Comparison of ENCODE assay signal across 18 mouse cellular contexts in genomic region chr8:45591888-45592287, GRCm38 (mm10).
DNase-seq lines count a peak whose midpoint lies in the region; ATAC-seq and TF ChIP-seq lines count a peak whose summit lies in the region.
"Had no signal": no experiment of that assay in that cellular context is flagged by ENCODE, and none has a peak within 500 bp of the region (broad histone marks: within the 10 kb centered on the region; RNA-seq: fewer than 3 reads in every experiment).

No protein-coding gene starts in this region.

- no peaks in the 10 kb centered on the region for H3K27me3 ChIP-seq in forebrain, embryonic 14.5 days (replicated peaks; ENCODE audit: control insufficient read depth, insufficient read depth, low read length)
- no peaks in the 10 kb centered on the region for H3K27me3 ChIP-seq in forebrain, embryonic 12.5 days
- H3K27me3 ChIP-seq in midbrain, postnatal 0 days (ENCODE audit: insufficient read depth, low read length), result no peaks in the 10 kb centered on the region
- H3K27me3 ChIP-seq in midbrain, embryonic 15.5 days (replicated peaks), result no peaks in the 10 kb centered on the region
- H3K27me3 ChIP-seq: CH12.LX; heart, embryonic 15.5 days; hindbrain, embryonic 15.5 days; limb, embryonic 15.5 days; neural tube, embryonic 15.5 days had no signal

- no peak overlapping the region for H3K27ac ChIP-seq in forebrain, embryonic 14.5 days (ENCODE audit: low read depth, low read length)
- no peak overlapping the region for H3K27ac ChIP-seq in forebrain, embryonic 12.5 days
- H3K27ac ChIP-seq in midbrain, postnatal 0 days (ENCODE audit: low read depth, low read length), result no peak overlapping the region
- no peak overlapping the region for H3K27ac ChIP-seq in midbrain, embryonic 15.5 days
- H3K27ac ChIP-seq: heart, embryonic 15.5 days; hindbrain, embryonic 15.5 days; limb, embryonic 15.5 days; neural tube, embryonic 15.5 days had no signal

- no peak overlapping the region for H3K4me3 ChIP-seq in forebrain, embryonic 14.5 days (ENCODE audit: low read depth, low read length)
- H3K4me3 ChIP-seq in forebrain, embryonic 12.5 days (replicated peaks), result no peak overlapping the region
- H3K4me3 ChIP-seq in midbrain, postnatal 0 days (ENCODE audit: low read depth, low read length), result no peak overlapping the region
- no peak overlapping the region for H3K4me3 ChIP-seq in midbrain, embryonic 15.5 days
- H3K4me3 ChIP-seq: heart, embryonic 15.5 days; hindbrain, embryonic 15.5 days; limb, embryonic 15.5 days; myocyte; neural tube, embryonic 15.5 days had no signal

- H3K4me1 ChIP-seq in forebrain, embryonic 14.5 days (ENCODE audit: control insufficient read depth, insufficient read depth, low read length), result 0 out of 2 replicates have a peak, but pooled peaks cover 6% of the 10 kb centered on the region
- 0 out of 2 replicates have a peak, but pooled peaks cover under 1% of the 10 kb centered on the region for H3K4me1 ChIP-seq in forebrain, embryonic 12.5 days
- H3K4me1 ChIP-seq in midbrain, postnatal 0 days (ENCODE audit: insufficient read depth, low read length), result no peaks in the 10 kb centered on the region
- H3K4me1 ChIP-seq in midbrain, embryonic 15.5 days, result no peaks in the 10 kb centered on the region
- H3K4me1 ChIP-seq: limb, embryonic 15.5 days had no signal

- TF ChIP-seq CTCF in midbrain, postnatal 0 days (IDR thresholded peaks at IDR 0.05), result no peak

- 50% methylated on average over 4 of the region's 4 CpGs for WGBS in forebrain, embryonic 14.5 days
- WGBS in forebrain, embryonic 12.5 days, result 65% methylated on average over 4 of the region's 4 CpGs
- WGBS in midbrain, postnatal 0 days, result 79% methylated on average over 4 of the region's 4 CpGs
- 73% methylated on average over 4 of the region's 4 CpGs for WGBS in midbrain, embryonic 15.5 days

- no peaks in the 10 kb centered on the region for H3K36me3 ChIP-seq in forebrain, embryonic 14.5 days (ENCODE audit: control insufficient read depth, insufficient read depth, low read length)
- no peaks in the 10 kb centered on the region for H3K36me3 ChIP-seq in forebrain, embryonic 12.5 days (replicated peaks)
- no peaks in the 10 kb centered on the region for H3K36me3 ChIP-seq in midbrain, postnatal 0 days (ENCODE audit: insufficient read depth, low read length)
- no peaks in the 10 kb centered on the region for H3K36me3 ChIP-seq in midbrain, embryonic 15.5 days (replicated peaks)
- H3K36me3 ChIP-seq: heart, embryonic 15.5 days; hindbrain, embryonic 15.5 days; limb, embryonic 15.5 days; neural tube, embryonic 15.5 days had no signal

- H3K4me2 ChIP-seq in forebrain, embryonic 14.5 days (ENCODE audit: low read length), result no peak overlapping the region
- H3K4me2 ChIP-seq in forebrain, embryonic 12.5 days, result no peak overlapping the region
- no peak overlapping the region for H3K4me2 ChIP-seq in midbrain, postnatal 0 days (ENCODE audit: low read depth, low read length, poor library complexity, severe bottlenecking)
- H3K4me2 ChIP-seq in midbrain, embryonic 15.5 days, result no peak overlapping the region
- H3K4me2 ChIP-seq: heart, embryonic 15.5 days; hindbrain, embryonic 15.5 days; limb, embryonic 15.5 days; neural tube, embryonic 15.5 days had no signal

- no peak overlapping the region for H3K9ac ChIP-seq in forebrain, embryonic 14.5 days (ENCODE audit: low read length)
- no peak overlapping the region for H3K9ac ChIP-seq in forebrain, embryonic 12.5 days
- H3K9ac ChIP-seq in midbrain, postnatal 0 days (replicated peaks; ENCODE audit: low read length, poor library complexity, severe bottlenecking), result no peak overlapping the region
- no peak overlapping the region for H3K9ac ChIP-seq in midbrain, embryonic 15.5 days
- H3K9ac ChIP-seq: heart, embryonic 15.5 days; hindbrain, embryonic 15.5 days; limb, embryonic 15.5 days; neural tube, embryonic 15.5 days had no signal

- DNase-seq in forebrain, embryonic 14.5 days (ENCODE audit: low spot score), result peak; percentile 68
- peak; percentile 34 for DNase-seq in kidney, adult 18-20 months
- DNase-seq in kidney, postnatal 10 days, result no peak
- DNase-seq in midbrain, postnatal 0 days (ENCODE audit: low spot score), result peak; percentile 23
- no peak for DNase-seq in spleen, postnatal 36 days (ENCODE audit: low spot score in 2 of 2)
- DNase-seq: adrenal gland, adult 2 months; cerebellum, postnatal 10 days; gastrocnemius, postnatal 10 days; heart, adult 18-20 months; thymus, postnatal 25 days had no signal

- no peaks in the 10 kb centered on the region for H3K9me3 ChIP-seq in forebrain, embryonic 14.5 days (replicated peaks; ENCODE audit: control insufficient read depth, low read length)
- no peaks in the 10 kb centered on the region for H3K9me3 ChIP-seq in forebrain, embryonic 12.5 days
- no peaks in the 10 kb centered on the region for H3K9me3 ChIP-seq in midbrain, postnatal 0 days (ENCODE audit: low read length)
- no peaks in the 10 kb centered on the region for H3K9me3 ChIP-seq in midbrain, embryonic 15.5 days
- H3K9me3 ChIP-seq: heart, embryonic 15.5 days; hindbrain, embryonic 15.5 days; limb, embryonic 15.5 days; neural tube, embryonic 15.5 days had no signal

- peak; percentile 48; the same call in 1 of the 2 replicates for ATAC-seq in forebrain, embryonic 14.5 days
- ATAC-seq in forebrain, embryonic 12.5 days (ENCODE audit: low FRiP score), result no peak
- no peak for ATAC-seq in midbrain, postnatal 0 days (ENCODE audit: low FRiP score)
- ATAC-seq in midbrain, embryonic 15.5 days (replicated peaks), result no peak

Comparison
In these comparisons a context has a peak if more than half of its experiments do, and no peak if none do; other contexts are left out.
1. DNase-seq: peak in forebrain, embryonic 14.5 days (single experiment), kidney, adult 18-20 months (single experiment) and midbrain, postnatal 0 days (single experiment); none in kidney, postnatal 10 days (single experiment) and spleen, postnatal 36 days (0 of 2).